Mouse (Mus musculus) neural tube, embryonic 14.5 days (tissue): ENCODE data around the gene Stk35. TPM values are rescaled to one million over a fixed set of nuclear protein-coding genes. Genes with fewer than 3 reads are reported as not detected.

Source experiments
- ATAC-seq: fragments of 200-750 bp; cut with Nextera tagmentation; 2 replicates; pipeline ENCODE4 v1.8.0; 2017; ENCODE audit warnings: low read depth, mild to moderate bottlenecking, moderate TSS enrichment, moderate library complexity
- H3K27ac ChIP-seq: fragments of 300-500 bp; sonication (generic); 2 replicates; pipeline ENCODE4 v1.5.1; 2014; ENCODE audit warnings: low read depth, mild to moderate bottlenecking, control low read depth, low read length, moderate library complexity, mixed read lengths
- H3K27me3 ChIP-seq: fragments of 300-500 bp; sonication (generic); 2 replicates; pipeline ENCODE4 v1.6.1; 2014; ENCODE audit warnings: low read length; ENCODE audit not compliant: control insufficient read depth, insufficient read depth
- H3K36me3 ChIP-seq: fragments of 300-500 bp; sonication (generic); 2 replicates; pipeline ENCODE4 v1.6.1; 2014; ENCODE audit warnings: low read length, mixed read lengths; ENCODE audit not compliant: control insufficient read depth, insufficient read depth
- H3K4me1 ChIP-seq: fragments of 300-500 bp; sonication (generic); 2 replicates; pipeline ENCODE4 v1.6.1; 2014; ENCODE audit warnings: low read length; ENCODE audit not compliant: control insufficient read depth, insufficient read depth
- H3K4me2 ChIP-seq: fragments of 300-500 bp; sonication (generic); 2 replicates; pipeline ENCODE4 v1.6.1; 2014; ENCODE audit warnings: mild to moderate bottlenecking, low read depth, low read length, control low read depth
- H3K4me3 ChIP-seq: fragments of 300-500 bp; sonication (generic); 2 replicates; pipeline ENCODE4 v1.5.1; 2014; ENCODE audit warnings: low read depth, low read length, control low read depth, mixed read lengths
- H3K9ac ChIP-seq: fragments of 300-500 bp; sonication (generic); replicated peaks from 2 replicates; pipeline ENCODE4 v1.6.1; 2014; ENCODE audit warnings: low read depth, mild to moderate bottlenecking, control low read depth, low read length, mixed read lengths
- H3K9me3 ChIP-seq: fragments of 300-500 bp; sonication (generic); 2 replicates; pipeline ENCODE4 v1.6.1; 2016; ENCODE audit warnings: low read length; ENCODE audit not compliant: control insufficient read depth
- WGBS: fragments of 180-500 bp; shearing (Covaris S2); extraction: QIAGEN DNeasy Blood & Tissue Kit; methylation state at CpG from one replicate; pipeline ENCODE4 v1.1.7; 2014; 5-methylcytosine and 5-hydroxymethylcytosine counted together
- polyA plus RNA-seq: library from polyadenylated mRNA; unstranded; fragments of >200 nt; fragmentation: Nextera tagmentation; extraction: Ambion mirVana; gene quantifications from 2 replicates; pipeline ENCODE4 v1.2.1, GENCODE M21; 2014

The Stk35 gene
- polyA plus RNA-seq, 1 experiment from 2014 or later: 9.2 TPM

DNA sequence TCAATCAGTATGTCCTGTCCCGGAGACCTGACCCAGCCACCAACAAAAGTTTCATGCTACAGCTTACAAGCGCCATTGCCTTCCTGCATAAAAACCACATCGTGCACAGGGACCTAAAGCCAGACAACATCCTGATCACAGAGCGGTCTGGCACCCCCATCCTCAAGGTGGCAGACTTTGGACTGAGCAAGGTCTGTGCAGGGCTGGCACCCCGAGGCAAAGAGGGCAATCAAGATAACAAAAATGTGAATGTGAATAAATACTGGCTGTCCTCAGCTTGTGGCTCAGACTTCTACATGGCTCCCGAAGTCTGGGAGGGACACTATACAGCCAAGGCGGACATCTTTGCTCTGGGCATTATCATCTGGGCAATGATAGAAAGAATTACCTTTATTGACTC is 10.2 kb downstream of the Stk35 start:
- no peaks in the 10 kb centered on the region for H3K27me3 ChIP-seq
- no peak overlapping the region for H3K4me3 ChIP-seq
- 97% methylated on average over 7 of the region's 7 CpGs for WGBS
- no peak overlapping the region for H3K9ac ChIP-seq
- H3K27ac ChIP-seq: no peak overlapping the region
- H3K4me2 ChIP-seq: no peak overlapping the region
- peaks cover 15% of the 10 kb centered on the region; the same call in 1 of the 2 replicates for H3K36me3 ChIP-seq
- H3K9me3 ChIP-seq: no peaks in the 10 kb centered on the region
- ATAC-seq: no peak
- H3K4me1 ChIP-seq: no peaks in the 10 kb centered on the region

DNA sequence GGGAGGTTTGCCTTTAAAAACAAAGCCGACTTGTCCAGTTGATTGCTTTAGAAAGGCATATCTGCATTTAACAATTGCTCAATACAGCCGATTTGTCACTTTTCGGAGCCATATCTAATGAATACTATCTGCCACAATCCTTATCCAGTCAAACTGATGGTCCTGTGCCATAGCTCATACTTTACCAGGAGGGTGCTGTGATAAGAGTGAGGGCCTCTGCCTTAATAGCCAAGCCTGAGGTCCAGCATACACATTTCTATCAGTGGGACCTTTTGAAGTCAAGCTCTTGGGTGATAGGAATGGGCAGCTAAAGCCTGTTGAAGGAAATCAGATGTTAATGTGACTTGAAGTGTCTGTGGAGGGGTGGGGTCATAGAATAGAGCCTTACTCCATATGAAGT is 13.7 kb downstream of the Stk35 start:
- WGBS: 97% methylated on average over 3 of the region's 3 CpGs
- Histone ChIP-seq H3K4me2 (no peak overlapping the region), H3K27ac (no peak overlapping the region), H3K36me3 (peaks cover 15% of the 10 kb centered on the region; the same call in 1 of the 2 replicates), H3K9me3 (no peaks in the 10 kb centered on the region), H3K4me1 (no peaks in the 10 kb centered on the region), H3K4me3 (no peak overlapping the region), H3K27me3 (no peaks in the 10 kb centered on the region), H3K9ac (no peak overlapping the region)
- no peak for ATAC-seq

DNA sequence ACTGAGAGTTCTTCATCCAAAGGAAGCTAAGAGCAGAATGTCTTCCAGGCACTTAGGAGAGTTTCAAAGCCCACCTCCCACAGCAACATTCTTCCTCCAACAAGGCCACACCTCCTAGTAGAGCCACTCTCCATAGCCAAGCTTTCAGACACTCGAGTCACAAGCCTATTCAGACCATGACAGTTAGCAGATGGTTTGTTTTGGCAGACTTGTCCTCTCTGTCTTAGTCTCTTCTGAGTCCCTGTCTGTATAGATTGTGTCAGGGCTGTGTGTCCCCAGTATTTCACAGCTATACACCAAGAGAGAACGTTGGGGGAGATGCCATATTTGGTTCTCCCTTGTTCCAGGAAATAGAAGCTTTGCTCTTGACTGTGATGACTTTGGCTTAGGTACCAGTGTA is 14.8 kb downstream of the Stk35 start:
- no peaks in the 10 kb centered on the region for H3K4me1 ChIP-seq
- H3K4me2 ChIP-seq: no peak overlapping the region
- no peaks in the 10 kb centered on the region for H3K27me3 ChIP-seq
- H3K9me3 ChIP-seq: no peaks in the 10 kb centered on the region
- H3K27ac ChIP-seq: no peak overlapping the region
- no peak overlapping the region for H3K9ac ChIP-seq
- no peak for ATAC-seq
- H3K4me3 ChIP-seq: no peak overlapping the region
- WGBS: 84% methylated on average over 2 of the region's 2 CpGs
- H3K36me3 ChIP-seq: peaks cover 15% of the 10 kb centered on the region; the same call in 1 of the 2 replicates

DNA sequence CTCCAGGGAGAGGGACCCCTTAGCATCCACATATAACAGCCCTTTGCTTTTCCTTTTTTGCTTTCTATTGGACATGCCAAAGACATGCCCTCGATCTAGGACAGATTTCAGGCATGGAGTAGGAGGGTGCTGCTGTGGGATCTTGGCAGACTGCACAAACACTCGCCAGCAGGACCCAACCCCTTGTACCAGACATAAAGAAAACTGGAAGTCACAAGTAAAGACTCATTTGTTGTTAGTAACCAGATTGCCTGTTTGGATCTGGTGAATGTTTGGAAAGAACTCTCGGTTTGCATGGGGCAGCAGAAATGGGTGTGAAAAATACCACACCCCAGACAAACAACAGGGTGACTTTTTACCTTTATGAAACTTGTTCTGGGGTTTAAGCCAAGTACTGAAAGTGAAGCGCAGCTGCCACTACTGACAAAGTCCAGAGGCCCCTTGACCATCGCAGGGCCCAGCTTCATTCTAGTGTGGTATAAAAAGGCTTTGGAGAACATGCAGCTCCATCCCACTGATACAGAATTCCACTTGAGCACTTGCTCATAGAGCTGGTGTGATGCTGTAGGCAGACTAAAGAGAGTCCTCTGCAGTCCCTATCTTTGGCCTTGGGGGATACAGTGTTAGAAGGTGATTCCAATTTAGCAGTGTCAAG is 17.4 kb downstream of the Stk35 start:
- Histone ChIP-seq H3K4me2 (no peak overlapping the region), H3K4me3 (no peak overlapping the region), H3K27me3 (no peaks in the 10 kb centered on the region), H3K27ac (no peak overlapping the region), H3K9me3 (no peaks in the 10 kb centered on the region), H3K36me3 (no peaks in the 10 kb centered on the region; the same call in 1 of the 2 replicates), H3K4me1 (no peaks in the 10 kb centered on the region), H3K9ac (no peak overlapping the region)
- WGBS: 90% methylated on average over 5 of the region's 5 CpGs
- ATAC-seq: no peak

DNA sequence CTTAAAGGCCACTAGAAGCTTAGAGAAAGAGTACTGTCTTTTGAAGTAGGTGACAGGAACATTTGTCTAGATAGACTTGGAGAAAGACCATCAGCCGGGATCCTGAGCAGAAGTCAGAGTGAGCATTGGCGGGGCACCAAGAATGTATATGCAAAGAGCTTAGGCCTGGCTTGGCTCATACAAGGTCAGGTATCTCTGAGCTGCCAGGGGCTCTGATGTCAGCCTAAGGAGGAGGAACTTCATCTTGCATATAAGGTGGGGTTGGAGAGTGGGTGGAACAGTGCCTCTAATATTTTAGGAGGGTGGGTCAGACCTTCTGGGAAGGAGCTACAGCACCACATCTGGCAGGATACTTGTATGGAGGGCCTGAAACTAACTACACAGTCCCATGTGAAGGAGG is 18.6 kb downstream of the Stk35 start:
- H3K9me3 ChIP-seq: no peaks in the 10 kb centered on the region
- no peak overlapping the region for H3K9ac ChIP-seq
- no peaks in the 10 kb centered on the region for H3K36me3 ChIP-seq
- no peaks in the 10 kb centered on the region for H3K27me3 ChIP-seq
- no peak for ATAC-seq
- H3K4me1 ChIP-seq: no peaks in the 10 kb centered on the region
- H3K4me2 ChIP-seq: no peak overlapping the region
- no peak overlapping the region for H3K27ac ChIP-seq
- 96% methylated on average over 2 of the region's 2 CpGs for WGBS
- no peak overlapping the region for H3K4me3 ChIP-seq

DNA sequence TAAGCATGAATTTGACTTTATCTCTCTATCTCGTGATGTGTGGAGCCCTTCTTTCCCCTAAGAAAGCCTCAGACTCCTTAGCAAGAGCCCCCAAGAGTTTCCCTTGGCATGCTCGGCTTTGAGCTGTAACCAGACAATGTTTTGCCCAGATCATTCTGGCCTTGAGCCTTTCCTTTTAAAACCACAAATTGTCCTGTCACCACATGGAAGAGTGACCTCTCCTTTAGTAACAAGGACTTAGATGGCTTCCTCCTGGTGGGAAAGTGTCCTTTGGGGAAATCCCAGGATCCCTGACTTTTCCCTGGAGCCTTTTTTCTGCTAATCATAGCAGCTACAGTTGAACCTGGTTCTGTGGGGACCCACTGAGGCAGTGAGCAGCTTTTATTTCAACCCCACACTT is 19.2 kb downstream of the Stk35 start:
- Histone ChIP-seq H3K27me3 (no peaks in the 10 kb centered on the region), H3K4me2 (no peak overlapping the region), H3K9ac (no peak overlapping the region), H3K27ac (no peak overlapping the region), H3K4me1 (no peaks in the 10 kb centered on the region), H3K9me3 (no peaks in the 10 kb centered on the region), H3K36me3 (no peaks in the 10 kb centered on the region), H3K4me3 (no peak overlapping the region)
- WGBS: 85% methylated on average over 2 of the region's 2 CpGs
- no peak for ATAC-seq

DNA sequence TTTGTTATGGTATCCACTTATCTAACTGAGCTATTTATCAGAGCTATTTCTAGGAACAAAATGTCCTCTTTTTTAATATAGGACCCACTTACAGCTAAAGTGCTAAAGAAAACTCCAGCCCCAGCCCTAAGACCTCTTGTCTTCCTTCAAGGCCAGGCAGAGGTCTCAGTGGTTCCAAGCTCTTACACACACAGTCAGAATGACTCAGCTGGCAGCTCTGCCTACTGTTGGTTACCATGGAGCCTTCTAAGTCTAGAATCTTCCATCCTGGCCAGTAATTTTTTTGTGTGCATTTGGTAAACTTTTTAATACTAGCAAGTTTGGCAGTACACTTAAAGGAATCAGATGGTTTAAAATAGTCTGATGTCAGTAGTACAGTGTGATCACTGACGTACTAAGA is 19.6 kb downstream of the Stk35 start:
- Histone ChIP-seq H3K4me2 (no peak overlapping the region), H3K27ac (no peak overlapping the region), H3K9me3 (no peaks in the 10 kb centered on the region), H3K27me3 (no peaks in the 10 kb centered on the region), H3K4me1 (no peaks in the 10 kb centered on the region), H3K9ac (no peak overlapping the region), H3K36me3 (no peaks in the 10 kb centered on the region), H3K4me3 (no peak overlapping the region)
- 97% methylated on average over 1 of the region's 1 CpGs for WGBS
- ATAC-seq: no peak

DNA sequence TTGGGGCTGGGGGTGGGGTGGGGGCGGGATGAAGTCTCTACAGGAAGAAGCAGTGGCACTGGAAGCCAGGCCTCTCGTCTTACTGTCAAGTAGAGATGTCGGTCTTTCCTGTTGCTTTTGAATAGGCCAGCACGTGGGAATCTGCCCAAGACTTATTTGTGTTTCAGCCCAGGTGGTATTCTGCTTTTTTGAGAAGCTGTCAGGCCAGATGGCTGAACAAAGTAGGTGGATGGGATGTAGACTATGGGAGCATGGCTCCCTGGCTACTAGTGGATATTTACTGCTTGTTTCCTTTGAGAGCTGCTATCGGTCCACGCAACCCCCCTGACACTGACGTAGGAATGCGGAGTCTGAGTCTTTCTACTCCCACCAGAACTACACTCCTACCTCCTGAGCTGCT is 20.7 kb downstream of the Stk35 start:
- no peak for ATAC-seq
- Histone ChIP-seq H3K27ac (no peak overlapping the region), H3K9me3 (no peaks in the 10 kb centered on the region), H3K4me3 (no peak overlapping the region), H3K4me1 (no peaks in the 10 kb centered on the region), H3K36me3 (no peaks in the 10 kb centered on the region), H3K27me3 (no peaks in the 10 kb centered on the region), H3K9ac (no peak overlapping the region), H3K4me2 (no peak overlapping the region)
- WGBS: 70% methylated on average over 8 of the region's 8 CpGs

DNA sequence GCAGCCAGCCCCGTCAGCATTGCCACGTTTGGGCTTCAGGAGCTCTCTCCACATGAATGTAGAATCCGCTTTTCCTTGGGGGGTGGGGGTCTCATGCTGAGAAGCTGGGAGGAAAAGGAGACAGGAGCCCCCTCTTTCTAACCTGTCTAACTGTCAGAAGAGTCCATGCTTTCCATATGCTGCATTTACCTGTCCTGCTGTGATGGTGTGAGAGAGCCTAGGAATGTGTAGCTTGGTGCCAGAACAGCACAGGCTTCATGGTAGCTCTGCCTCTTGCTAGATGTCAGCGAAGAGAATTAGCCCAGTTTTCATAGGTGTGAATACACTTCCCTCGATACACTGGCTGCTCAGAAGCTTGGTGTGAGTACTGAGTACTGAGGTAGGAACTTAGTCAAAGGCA is 21.3 kb downstream of the Stk35 start:
- Histone ChIP-seq H3K27me3 (no peaks in the 10 kb centered on the region), H3K36me3 (no peaks in the 10 kb centered on the region), H3K4me2 (no peak overlapping the region), H3K4me1 (no peaks in the 10 kb centered on the region), H3K9ac (no peak overlapping the region), H3K4me3 (no peak overlapping the region), H3K9me3 (no peaks in the 10 kb centered on the region), H3K27ac (no peak overlapping the region)
- ATAC-seq: no peak
- 91% methylated on average over 5 of the region's 5 CpGs for WGBS
